Mouse (Mus musculus) spleen, postnatal 14 days (tissue): ENCODE measurements around the gene Myo1a.
A peak's percentile ranks its signal among the peaks of the same experiment; 100 is the strongest.
"Not testable (repeated sequence)": the region's sequence is repeated elsewhere in the genome, so short reads cannot be mapped to it uniquely, and the experiment has no call there.

Source experiments
- DNase-seq, 2 experiments: peaks; one replicate each; pipeline ENCODE4 v3.0.0; 2021 to 2022; ENCODE audit warnings: low spot score in 2 of 2

Myo1a gene

DNA sequence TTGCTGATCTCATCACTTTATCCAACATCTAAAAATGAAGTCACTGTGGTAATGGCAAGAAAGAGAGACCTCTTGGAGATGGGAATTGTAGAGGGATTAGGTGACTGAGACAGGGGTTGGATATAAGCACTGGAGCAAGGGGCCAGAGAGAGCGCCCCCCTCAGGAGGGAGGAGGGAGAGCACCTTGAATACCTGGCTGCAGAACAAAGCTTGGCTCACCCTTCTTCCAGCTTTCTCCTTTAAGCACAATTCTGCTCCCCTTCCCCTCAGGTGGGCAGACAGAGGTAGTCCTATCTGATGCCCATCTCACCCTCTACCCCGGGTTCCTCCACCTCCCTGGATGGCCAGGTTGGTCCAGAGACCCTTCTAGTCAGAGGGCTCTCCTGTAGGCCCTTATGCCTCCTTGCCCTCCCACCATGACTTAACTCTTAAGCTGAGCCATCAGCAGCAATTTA lies at the start of gene Myo1a:
Gene Myo1a (plus strand): TSS at position 405 of the 455 bp plus-strand sequence.
- no peak for DNase-seq

DNA sequence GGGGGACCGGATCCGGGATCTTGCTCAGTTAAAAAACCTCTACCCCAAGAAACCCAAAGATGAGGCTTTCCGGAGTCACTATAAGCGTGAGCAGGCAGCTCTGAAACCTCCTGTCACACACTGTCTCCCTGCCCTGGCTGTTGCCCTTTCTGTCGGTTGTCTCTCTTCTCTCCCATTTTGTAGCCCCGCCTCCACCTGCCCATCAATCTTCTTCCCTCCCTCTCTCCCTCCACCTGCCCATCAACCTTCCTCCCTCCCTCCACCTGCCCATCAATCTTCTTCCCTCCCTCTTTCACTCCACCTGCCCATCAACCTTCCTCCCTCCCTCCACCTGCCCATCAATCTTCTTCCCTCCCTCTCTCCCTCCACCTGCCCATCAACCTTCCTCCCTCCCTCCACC lies 47.4 kb upstream of the Myo1a start:
- DNase-seq: not testable (repeated sequence)

DNA sequence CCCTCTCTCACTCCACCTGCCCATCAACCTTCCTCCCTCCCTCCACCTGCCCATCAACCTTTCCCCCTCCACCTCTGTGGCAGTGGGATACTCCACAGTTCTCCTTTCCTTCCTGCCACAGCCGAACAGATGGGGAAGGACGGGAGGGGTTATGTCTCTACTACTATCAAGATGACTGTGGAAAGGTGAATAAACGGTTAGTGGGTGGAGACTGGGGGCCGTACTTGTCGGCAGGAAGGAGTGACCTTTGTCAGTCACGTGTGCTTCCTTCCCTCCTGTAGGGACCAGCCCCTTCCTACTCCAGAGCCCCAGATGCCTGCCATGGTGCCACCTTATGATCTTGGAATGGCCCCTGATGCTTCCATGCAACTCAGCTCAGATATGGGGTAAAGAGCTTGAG lies 46.9 kb upstream of the Myo1a start:
- DNase-seq: no peak

DNA sequence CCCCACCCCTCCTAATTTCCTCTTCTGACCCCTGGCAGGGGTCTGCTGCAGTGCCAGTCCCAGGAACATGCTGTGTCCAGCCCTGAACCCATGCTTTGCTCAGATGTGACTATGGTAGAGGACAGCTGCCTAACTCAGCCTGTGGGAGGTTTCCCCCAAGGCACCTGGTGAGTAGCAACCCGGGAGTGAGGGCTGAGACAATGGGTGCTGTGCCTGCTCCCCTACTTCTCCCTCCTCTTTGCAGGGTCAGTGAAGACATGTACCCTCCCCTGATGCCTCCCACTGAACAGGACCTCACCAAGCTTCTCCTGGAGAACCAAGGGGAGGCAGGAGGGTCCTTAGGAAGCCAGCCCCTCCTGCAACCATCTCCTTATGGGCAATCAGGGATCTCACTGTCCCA lies 45.4 kb upstream of the Myo1a start:
- DNase-seq: no peak

DNA sequence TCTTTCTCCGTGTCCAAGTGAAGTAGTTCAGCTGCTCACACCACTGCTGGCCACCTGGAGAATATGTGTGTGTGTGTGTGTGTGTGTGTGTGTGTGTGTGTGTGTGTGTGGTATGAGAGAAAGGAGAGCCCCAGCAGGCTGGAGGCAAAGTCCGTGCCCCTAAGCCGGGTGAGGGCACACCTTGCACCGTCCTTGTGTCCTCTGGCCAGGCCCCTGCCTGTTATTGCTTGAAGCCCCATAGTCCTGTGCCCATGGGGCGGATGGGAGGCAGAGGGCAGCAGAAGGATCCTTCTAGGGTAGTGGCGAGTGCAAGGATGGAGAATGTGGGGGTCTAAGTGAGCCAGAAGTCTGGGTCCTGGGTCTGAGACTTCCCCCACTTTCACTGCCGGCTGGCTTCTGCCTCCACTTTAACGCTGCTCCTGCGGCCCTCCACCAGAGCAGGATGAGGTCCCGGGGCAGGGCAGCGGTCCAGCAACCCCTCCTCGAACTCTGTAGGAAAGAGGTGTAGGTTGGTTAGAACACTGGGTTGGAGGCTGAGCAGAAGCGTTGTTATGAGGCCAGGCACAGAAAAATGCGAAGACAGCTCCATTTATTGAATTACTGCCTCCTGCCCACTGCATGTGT lies 43.6 kb upstream of the Myo1a start:
- no peak for DNase-seq

DNA sequence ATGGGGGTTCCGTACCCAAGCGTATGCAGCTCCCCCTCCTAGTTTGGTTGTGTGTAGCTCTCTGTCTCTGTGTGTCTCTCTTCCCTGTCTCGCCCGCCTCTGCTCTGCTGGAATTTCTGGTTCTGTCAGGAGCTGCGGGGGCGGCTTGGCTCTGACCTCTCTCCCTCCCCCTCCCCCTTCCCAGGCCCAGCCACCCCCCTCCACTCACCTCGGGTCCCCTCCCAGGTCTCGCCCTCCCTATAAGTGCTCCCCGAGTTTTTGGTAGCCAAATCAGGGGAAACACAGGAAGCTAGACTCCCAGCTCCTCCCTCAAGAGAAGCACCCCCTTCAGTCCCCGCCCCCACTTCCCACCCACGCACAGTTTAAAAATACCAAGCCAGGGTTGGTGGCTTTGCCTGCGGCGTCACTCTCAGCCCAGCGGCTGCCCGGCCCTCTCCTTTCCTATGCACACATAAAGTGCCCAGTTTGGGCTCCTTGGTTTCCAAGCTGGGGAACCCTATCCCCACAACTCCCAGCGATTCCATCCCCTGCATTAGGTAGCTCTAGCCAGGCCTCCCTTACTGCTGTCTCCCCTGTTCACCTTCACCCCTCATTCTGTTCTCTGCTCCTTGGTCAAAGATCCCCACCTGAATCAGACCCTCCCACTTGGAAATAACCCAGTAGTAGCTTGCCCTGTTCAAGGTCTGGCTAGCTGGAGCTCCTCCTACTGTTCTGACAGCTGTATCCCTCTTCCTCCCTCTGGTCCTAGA lies 42.9 kb upstream of the Myo1a start:
- DNase-seq: no peak

DNA sequence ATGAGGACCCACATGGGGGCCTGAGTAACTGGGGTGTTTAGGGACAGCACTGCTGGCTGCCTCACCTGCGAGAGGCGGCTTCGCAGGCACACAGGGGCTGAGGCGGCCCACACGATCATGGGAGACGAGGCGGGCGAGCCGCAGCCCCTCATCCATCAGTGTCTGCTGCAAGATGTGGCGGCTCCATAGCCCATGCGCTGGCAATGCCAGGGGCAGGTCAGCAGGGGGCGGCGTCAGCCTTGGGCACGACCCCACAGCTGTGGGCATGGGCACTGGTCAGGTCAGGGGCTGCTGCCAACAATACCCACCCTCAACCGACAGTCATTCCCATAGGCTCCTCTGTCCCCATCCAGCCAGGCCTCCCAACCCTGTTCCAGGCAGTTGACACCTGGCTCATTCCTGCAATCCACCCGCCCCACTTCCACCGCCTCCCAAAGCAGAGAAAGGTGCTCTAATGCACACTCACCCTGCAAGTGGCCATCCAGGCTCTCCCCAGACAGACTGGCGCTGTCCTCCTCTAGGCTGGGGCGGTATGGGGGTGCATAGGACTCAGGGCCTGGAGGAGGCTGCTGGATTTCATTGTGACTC lies 42.2 kb upstream of the Myo1a start:
- peak in 1 of 2 experiments; percentile 37 for DNase-seq

DNA sequence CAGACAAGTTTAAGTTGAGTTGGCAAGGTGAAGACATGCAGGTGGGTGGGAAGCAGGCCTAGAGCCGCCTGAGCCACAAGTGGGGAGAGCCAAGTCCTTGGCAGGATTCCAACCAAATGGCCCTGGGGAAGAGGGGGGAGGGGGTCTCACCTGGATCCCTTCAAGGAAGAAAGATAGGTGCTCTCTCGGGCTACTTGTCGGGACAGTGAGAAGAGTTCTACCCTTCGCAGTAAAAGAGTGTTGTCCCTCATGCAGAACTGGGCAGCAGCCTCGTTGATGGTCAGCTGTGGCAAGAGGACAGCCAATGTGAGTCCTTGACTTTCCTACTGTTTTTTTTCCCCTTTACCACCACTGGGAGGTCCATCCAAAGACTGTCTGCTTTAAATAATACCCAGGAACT lies 41.4 kb upstream of the Myo1a start:
- DNase-seq: no peak

DNA sequence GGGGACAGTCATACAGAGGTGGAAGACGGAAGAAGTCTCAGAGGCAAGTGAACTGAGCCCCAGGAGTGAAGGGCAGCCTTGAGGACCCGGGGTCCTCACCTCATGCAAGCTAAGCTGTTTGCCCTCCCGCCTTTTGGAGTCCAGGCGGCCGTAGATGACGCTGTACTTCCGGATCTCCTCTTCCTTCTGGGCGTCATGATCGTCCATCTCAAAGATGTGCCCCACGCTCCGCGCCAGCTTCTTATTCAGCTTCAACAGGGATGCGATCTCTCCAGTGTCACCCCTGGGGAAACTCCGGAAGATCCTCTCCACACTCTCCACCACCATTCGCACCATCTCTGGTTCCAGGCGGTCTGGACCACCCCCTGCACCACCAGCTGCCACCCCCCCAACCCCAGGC lies 40.8 kb upstream of the Myo1a start:
- no peak for DNase-seq

DNA sequence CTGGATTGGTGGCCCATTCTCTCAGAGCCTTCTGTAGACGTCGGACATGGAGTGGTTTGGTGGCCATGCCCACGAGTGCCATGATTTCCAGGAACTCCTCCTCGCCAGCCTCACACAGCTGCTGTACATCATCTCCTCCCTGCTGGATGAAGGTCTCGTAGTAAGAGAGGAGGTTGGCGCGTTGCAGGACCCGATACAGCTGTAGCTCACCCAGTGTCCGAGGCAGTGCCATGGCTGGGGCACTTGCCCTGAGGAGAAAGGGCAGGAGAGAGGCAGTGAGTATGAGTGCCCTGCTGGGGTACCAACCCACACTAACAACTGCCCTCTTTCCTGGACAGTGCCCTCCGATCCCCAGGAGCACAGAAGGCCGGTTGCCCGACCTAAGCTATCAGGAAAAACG lies 40.1 kb upstream of the Myo1a start:
- no peak for DNase-seq

DNA sequence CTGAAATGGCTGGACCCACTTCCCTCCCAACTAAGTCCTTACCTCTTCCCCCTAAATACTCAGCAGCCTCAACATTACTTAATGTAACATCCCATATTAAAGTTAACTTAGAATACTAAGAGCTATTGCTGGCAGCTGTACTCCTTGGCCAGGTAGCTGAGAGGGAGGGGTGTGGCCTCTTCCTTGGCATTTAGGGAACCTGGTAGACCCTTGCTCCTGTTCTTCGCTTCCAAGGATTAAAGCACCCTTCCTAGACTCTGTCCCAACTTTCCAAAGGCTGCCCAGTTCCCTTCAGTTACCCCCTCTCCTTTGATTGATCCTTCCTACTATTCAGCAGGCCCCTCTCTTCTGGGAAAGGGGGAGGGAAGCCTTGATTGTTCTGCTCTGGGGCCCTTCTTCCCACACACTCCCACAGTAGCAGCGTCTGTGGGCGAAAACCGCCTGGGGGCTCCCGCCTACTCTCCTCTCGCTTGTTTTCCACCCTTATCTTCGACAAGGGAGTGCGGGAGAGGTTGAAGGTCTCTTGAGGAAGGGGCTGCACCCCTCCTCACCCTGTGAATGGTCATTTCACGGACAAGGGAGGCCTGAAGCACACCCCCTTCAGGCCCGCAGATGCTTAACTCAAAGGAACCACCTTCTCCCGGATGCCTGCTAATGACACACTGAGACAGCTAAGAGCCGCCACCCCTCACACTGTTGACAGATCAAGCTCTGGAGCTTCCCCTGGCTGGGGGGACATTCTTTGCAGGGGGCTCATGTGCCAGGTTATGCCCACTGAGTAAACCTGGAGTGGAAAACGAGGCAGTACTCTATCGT lies 39.4 kb upstream of the Myo1a start:
- no peak for DNase-seq

DNA sequence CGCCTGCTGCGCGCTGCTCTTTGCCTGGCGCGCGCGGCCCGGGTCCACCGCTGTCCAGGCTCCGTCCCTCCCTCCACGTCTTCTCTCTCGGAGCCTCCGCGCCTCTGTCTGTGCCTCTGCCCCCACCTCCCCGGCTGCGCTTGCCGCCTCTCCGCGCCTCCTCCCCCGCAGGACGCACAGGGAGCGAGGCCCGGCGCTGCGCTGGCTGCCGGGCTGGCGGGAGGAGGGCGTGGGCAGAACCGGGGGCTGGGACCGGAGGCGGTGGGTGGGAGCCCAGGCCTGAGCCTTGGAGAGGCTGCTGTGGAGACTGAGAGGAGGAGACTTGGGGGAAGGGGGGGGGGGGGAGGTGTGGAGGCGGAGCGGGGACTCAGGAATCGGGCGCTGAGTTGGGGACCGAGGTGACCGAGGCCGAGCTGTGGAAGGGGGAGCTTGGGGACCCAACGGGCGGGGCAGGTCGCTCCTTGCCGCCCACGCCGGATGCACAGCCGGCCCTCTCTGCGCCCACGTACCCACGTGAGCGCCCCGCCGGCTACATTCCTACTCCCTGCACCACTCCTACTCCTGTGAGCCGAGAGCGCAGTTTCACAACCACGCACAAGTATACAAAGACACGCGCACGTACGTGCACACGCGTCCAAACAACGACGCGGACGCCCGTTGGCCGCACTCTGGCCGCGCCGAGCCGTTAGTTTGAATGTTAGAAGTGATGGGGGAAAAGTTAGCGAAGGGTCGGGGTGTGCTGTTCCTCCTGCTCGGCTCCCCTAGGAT lies 38.3 kb upstream of the Myo1a start, which contains the start of gene Nemp1:
Gene Nemp1 (plus strand): TSS at position 401 of the 768 bp plus-strand sequence.
- DNase-seq: peak in 1 of 2 experiments; percentile 41

DNA sequence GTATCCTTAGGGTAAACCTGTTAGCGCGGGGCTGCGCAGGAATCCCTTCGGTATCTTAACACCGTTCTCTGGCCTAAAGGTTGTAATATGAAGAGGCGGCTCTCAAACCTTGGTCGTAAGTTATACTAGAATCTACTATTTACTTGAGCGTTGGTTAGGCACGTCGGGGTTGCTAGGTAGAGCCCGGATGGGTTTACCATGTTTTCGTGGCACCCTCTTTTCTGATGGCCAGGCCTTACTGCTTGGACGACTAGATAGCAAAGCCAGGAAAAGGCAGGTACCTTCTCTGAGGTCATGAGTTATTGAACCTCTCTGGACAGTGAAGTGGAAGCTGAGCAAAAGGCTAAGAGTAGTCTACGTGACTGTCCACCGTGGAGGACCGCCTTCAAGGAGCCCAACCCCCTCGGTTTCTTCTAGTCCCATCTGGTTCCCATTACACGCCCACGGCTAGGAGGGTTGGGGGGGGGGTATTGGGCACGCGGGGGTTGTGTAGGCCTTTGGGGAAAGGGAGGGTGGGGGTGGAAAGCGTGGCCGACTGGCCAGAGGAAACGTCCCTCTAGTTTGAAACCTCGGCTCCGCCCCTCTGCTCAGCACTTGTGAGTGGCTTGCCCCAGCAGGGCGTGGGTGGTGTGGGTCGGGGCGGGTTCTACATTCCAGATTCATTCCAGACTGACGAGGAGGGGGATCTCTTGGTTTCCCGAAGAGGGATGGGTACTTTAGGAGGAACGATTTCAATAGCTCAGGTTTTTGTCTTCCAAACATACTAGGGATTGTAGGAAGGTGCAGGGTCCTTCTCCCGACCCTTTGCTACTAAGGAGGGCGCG lies 37.5 kb upstream of the Myo1a start:
- DNase-seq: peak in 1 of 2 experiments; percentile 41

DNA sequence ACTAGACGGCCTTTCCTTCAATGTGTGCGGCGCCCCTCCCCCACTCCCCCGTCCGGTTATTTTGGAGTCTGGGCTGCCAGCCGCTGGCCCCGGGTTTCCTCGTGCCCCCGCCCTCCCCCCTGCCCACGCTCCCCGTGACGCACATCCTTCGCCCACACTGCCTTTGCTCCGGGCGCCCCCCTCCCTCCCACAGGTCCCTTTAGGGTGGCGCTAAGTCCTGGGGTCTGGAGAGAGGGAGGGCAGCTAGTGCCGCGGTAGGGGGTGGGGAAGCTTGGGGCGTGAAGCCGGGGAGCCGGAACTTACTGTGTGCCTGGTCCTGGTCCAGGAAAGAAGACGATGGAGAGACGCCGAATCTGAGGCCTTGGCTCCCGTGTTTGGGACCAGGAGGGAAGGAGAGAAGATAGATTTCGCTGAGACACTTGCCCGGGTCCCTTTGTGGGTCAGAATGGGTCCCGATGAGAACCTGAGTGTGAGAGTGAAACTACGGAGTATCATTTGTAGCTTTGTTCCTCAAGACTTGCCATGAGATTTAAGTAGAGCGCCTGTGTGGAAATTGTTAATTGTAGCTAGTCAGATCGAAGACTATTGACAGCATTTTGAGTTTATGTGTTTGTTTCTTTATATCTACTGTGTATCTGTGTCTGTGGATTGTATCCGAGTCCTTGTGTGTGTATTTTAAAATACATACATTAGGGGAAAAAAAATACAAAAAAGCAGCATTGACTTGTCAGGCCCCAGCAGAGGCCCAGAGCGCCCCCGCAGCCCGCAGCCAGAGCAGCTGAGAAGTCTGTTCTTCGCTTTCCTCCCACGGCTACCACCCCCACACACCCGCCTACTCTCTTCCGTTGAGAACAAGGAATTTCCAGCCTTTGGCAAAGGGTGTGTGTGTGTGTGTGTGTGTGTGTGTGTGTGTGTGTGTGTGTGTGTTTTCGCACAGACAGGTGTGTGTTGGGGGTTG lies 36.6 kb upstream of the Myo1a start, which contains the start of gene Nab2:
Gene Nab2 (minus strand): TSS at position 476 of the 958 bp plus-strand sequence.
- peak; percentile 43 to 55 for DNase-seq

DNA sequence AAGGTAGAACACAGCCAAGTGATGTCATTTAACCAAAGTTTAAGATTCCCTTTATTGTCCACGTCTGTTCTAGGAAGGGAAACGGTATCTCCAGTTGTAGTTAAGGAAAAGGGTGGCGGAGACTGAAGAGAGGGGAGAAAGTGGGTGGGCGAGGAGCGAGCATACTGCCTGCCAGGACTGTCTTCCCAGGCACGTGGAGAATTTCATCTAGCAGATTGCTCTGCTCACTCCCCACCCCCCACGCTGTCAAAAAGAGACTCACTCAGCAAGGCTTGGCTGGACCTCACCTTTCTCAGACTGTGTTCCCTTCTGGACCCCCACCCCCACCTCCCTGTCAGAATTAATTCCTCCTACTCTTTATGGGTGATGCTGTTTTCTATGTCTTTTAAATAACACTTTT lies 35.8 kb upstream of the Myo1a start:
- DNase-seq: no peak

DNA sequence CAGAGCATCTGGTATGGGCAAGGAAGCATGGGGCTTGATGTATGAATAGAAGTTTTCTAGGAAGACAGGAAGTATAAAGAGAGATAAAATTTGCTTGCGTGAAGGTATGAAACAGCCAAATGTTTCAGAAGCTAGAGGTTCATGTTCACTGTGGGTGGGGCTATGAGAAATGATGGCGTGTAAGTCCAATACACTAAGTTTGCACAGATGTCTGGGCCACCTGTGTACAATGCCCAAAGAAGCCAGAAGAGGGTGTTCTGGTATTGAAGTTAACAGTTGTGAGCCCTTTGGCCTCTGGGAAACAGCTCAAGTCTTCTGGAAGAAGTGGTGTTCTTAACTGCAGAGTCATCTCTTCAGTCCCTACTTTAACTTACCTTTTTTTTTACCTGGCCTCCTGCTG lies 34.8 kb upstream of the Myo1a start:
- no peak for DNase-seq

DNA sequence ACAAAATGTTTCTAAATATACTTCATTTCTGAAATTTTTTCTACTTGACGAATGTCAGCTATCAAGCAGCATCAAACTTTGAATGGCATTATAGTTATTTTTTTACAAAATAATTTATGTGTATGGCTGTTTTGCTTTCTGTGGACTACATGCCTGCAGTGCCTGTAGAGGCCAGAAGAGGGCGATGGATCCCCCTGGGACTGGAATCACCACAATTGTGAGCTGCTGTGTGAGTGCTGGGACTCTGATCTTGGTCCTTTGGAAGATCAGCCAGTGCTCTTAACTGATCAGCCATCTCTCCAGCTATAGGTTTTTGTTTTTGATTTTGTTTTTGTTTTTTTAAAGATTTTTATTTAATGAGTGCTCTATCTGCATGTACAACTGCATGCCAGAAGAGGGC lies 33.7 kb upstream of the Myo1a start:
- DNase-seq: peak in 1 of 2 experiments; percentile 49

DNA sequence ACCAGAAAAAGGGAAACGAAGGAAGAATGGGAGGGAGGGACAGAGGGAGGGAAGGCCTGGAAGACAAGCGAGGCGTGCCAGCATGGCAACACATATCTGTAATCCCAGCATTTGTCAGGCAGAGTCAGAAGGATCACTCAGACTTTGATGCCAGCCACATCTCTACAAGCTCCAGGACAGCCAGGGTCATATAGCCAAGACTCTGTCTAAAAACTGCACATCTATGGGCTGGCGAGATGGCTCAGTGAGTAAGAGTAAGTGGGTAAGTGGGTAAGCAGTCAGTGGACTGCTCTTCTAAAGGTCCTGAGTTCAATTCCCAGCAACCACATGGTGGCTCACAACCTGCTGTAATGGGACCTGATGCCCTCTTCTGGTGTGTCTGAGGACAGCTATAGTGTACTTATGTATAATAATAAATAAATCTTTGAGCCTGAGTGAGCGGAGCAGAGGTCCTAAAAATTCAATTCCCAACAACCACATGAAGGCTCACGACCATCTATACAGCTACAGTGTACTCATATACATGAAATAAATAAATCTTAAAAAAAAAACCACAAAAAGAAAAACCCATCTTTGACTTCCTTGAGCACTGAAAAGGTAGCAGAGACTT lies 30.8 kb upstream of the Myo1a start:
- DNase-seq: no peak
